Mouse (Mus musculus) testis, adult 2 months (tissue): Measurements from ENCODE around the gene Cyp2a4.
"Not testable (repeated sequence)": the region's sequence is repeated elsewhere in the genome, so short reads cannot be mapped to it uniquely, and the experiment has no call there.

Experiments
- CTCF ChIP-seq: fragments of 200-500 bp; IDR thresholded peaks from 2 replicates; pipeline ENCODE4 v1.5.1; 2012; ENCODE audit warnings: low read depth, mild to moderate bottlenecking, inconsistent platforms, low read length, moderate library complexity; ENCODE audit not compliant: control insufficient read depth, insufficient read depth, insufficient replicate concordance
- POLR2A ChIP-seq: fragments of 200-500 bp; IDR thresholded peaks from 2 replicates; pipeline ENCODE4 v1.6.1; 2012; ENCODE audit warnings: low read depth, mild to moderate bottlenecking, inconsistent platforms, low read length, moderate library complexity; ENCODE audit not compliant: control insufficient read depth

GRCm38 (mm10) chr7:26352258-26352657 is 45.3 kb downstream of the Cyp2a4 start:
- not testable (repeated sequence) for TF ChIP-seq CTCF, POLR2A
